Mouse (Mus musculus) stomach, embryonic 15.5 days (tissue): Measurements from ENCODE around the gene Rufy4. TPM values are rescaled to one million over a fixed set of nuclear protein-coding genes. Genes with fewer than 3 reads are reported as not detected.

Experiments used
- ATAC-seq: fragments of 200-750 bp; cut with Nextera tagmentation; 2 replicates; pipeline ENCODE4 v1.8.0; 2017; ENCODE audit warnings: low read depth, moderate number of reproducible peaks, moderate TSS enrichment; ENCODE audit not compliant: insufficient read depth, low FRiP score
- H3K27ac ChIP-seq: fragments of 300-500 bp; sonication (generic); 2 replicates; pipeline ENCODE4 v1.5.1; 2015; ENCODE audit warnings: mild to moderate bottlenecking, inconsistent platforms
- H3K27me3 ChIP-seq: fragments of 300-500 bp; sonication (generic); replicated peaks from 2 replicates; pipeline ENCODE4 v1.6.1; 2015; ENCODE audit warnings: inconsistent platforms
- H3K36me3 ChIP-seq: fragments of 300-500 bp; sonication (generic); 2 replicates; pipeline ENCODE4 v1.6.1; 2015; ENCODE audit warnings: inconsistent platforms
- H3K4me1 ChIP-seq: fragments of 300-500 bp; sonication (generic); 2 replicates; pipeline ENCODE4 v1.6.1; 2015; ENCODE audit warnings: inconsistent platforms
- H3K4me2 ChIP-seq: fragments of 300-500 bp; sonication (generic); 2 replicates; pipeline ENCODE4 v1.6.1; 2015; ENCODE audit warnings: mild to moderate bottlenecking, inconsistent platforms
- H3K4me3 ChIP-seq: fragments of 300-500 bp; sonication (generic); replicated peaks from 2 replicates; pipeline ENCODE4 v1.5.1; 2015; ENCODE audit warnings: inconsistent platforms
- H3K9ac ChIP-seq: fragments of 300-500 bp; sonication (generic); 2 replicates; pipeline ENCODE4 v1.6.1; 2015; ENCODE audit warnings: inconsistent platforms
- H3K9me3 ChIP-seq: fragments of 300-500 bp; sonication (generic); 2 replicates; pipeline ENCODE4 v1.6.1; 2016; ENCODE audit warnings: inconsistent platforms
- WGBS: fragments of 180-500 bp; shearing (Covaris S2); methylation state at CpG from one replicate; pipeline ENCODE4 v1.1.7; 2015; 5-methylcytosine and 5-hydroxymethylcytosine counted together
- polyA plus RNA-seq: library from polyadenylated mRNA; unstranded; fragments of >200 nt; fragmentation: Nextera tagmentation; extraction: Ambion mirVana; gene quantifications from 2 replicates; pipeline ENCODE4 v1.2.1, GENCODE M21; 2015

The Rufy4 gene
- polyA plus RNA-seq = 0.23 and 0.43 TPM in 2 replicates

GRCm38 (mm10) chr1:74124991-74125552 is at the start of gene Rufy4:
Rufy4 (plus strand) TSS chr1:74125541.
- 0% methylated on average over 12 of the region's 12 CpGs for WGBS
- H3K4me3 ChIP-seq = peak within 1 kb of the TSS; percentile 55
- H3K27ac ChIP-seq = no peak within 1 kb of the TSS
- peak within 1 kb of the TSS; percentile 44; the same call in 1 of the 2 replicates for H3K9ac ChIP-seq
- no peaks in the 10 kb centered on the region for H3K36me3 ChIP-seq
- H3K4me1 ChIP-seq = peaks cover 15% of the 10 kb centered on the region
- peak within 1 kb of the TSS; percentile 99 for H3K4me2 ChIP-seq
- H3K27me3 ChIP-seq = 0 out of 2 replicates have a peak, but pooled peaks cover 6% of the 10 kb centered on the region
- no peaks in the 10 kb centered on the region for H3K9me3 ChIP-seq
- ATAC-seq = no peak; the same call in 1 of the 2 replicates

DNA sequence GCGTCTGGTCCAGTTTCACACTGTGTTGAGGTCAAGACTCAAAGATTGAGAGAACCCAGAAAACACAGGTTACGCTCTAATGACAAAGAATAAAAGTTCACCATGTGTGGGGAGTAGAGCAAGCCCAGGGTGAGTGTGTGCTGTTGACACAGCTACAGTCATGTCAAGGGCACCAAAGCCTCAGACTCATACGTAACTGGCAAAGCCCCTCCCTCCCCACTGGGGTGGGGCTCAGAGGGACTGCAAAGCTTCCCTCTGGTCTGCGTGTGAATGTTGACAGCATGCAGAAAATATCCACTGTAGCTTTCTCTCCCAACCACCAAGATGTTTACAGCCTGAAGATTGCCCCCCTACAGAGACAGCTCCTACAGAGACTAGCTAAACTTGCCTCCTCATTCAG is 49.1 kb upstream of the Rufy4 start:
- no peak overlapping the region for H3K9ac ChIP-seq
- peak; percentile 56; the same call in 1 of the 2 replicates for ATAC-seq
- 63% methylated on average over 4 of the region's 4 CpGs for WGBS
- peaks cover 6% of the 10 kb centered on the region; the same call in 1 of the 2 replicates for H3K4me1 ChIP-seq
- H3K27ac ChIP-seq = no peak overlapping the region
- no peak overlapping the region for H3K4me2 ChIP-seq
- no peaks in the 10 kb centered on the region for H3K9me3 ChIP-seq
- no peak overlapping the region for H3K4me3 ChIP-seq
- peaks cover 3% of the 10 kb centered on the region; the same call in 1 of the 2 replicates for H3K36me3 ChIP-seq
- no peaks in the 10 kb centered on the region for H3K27me3 ChIP-seq

- Histone ChIP-seq H3K4me1 (peaks cover 17% of the 10 kb centered on the region), H3K27ac (no peak overlapping the region), H3K4me2 (no peak overlapping the region), H3K9ac (no peak overlapping the region), H3K27me3 (no peaks in the 10 kb centered on the region), H3K4me3 (no peak overlapping the region), H3K36me3 (peaks cover 3% of the 10 kb centered on the region; the same call in 1 of the 2 replicates), H3K9me3 (no peaks in the 10 kb centered on the region)
- no peak for ATAC-seq
- 0% methylated on average over 2 of the region's 2 CpGs for WGBS
Measured at GRCm38 (mm10) chr1:74077353-74077752, 48.0 kb upstream of the Rufy4 start.

GRCm38 (mm10) chr1:74081573-74081989 is 43.8 kb upstream of the Rufy4 start:
- Histone ChIP-seq H3K27me3 (no peaks in the 10 kb centered on the region), H3K27ac (no peak overlapping the region; the same call in 1 of the 2 replicates), H3K36me3 (peaks cover 3% of the 10 kb centered on the region; the same call in 1 of the 2 replicates), H3K4me1 (peaks cover 36% of the 10 kb centered on the region), H3K4me3 (no peak overlapping the region), H3K9ac (no peak overlapping the region), H3K9me3 (no peaks in the 10 kb centered on the region), H3K4me2 (no peak overlapping the region)
- 22% methylated on average over 2 of the region's 2 CpGs for WGBS
- ATAC-seq = 0 out of 2 replicates have a peak, but pooled peaks have one; percentile 16

- Histone ChIP-seq H3K36me3 (no peaks in the 10 kb centered on the region; the same call in 1 of the 2 replicates), H3K9me3 (no peaks in the 10 kb centered on the region), H3K27me3 (no peaks in the 10 kb centered on the region), H3K4me3 (no peak overlapping the region), H3K4me2 (no peak overlapping the region), H3K27ac (peak overlapping the region; percentile 40; the same call in 1 of the 2 replicates), H3K4me1 (peaks cover 36% of the 10 kb centered on the region), H3K9ac (no peak overlapping the region)
- ATAC-seq = peak; percentile 44
- 18% methylated on average over 6 of the region's 6 CpGs for WGBS
Measured at GRCm38 (mm10) chr1:74082841-74083463, 42.4 kb upstream of the Rufy4 start.

DNA sequence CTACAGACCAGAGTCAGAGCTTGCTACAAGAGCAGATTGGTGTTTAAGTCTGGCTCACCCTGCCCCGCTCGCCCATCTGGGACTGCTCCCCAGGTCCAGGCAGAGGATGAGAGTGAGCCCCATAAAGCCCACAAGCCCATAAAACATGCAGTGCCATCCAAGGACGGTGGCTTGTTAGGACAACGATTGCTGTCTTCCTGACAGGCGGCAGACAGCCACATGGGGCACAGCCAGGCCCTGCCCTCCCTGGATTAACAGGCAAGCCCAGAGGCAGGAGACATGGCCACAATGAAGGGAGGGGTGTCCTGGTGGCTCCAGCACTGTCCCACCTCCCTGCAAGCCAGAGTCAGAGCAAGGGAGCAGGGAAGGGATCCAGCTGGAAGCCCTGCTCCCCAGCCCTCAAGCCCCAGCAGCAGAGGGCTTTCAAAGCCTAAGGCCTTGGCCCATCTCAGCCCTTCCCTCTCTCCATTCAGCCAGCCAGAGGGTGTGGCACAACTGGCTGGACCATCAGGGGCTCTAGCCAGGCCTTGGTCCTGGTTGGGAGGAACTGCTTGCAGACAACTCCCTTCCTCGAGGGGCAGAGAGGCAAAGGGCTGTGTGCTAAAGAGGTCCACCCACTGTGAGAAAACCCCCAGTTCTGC is 41.2 kb upstream of the Rufy4 start:
- peak overlapping the region; percentile 67 for H3K27ac ChIP-seq
- H3K4me3 ChIP-seq = no peak overlapping the region
- no peak overlapping the region for H3K4me2 ChIP-seq
- H3K9me3 ChIP-seq = no peaks in the 10 kb centered on the region
- H3K9ac ChIP-seq = no peak overlapping the region
- peaks cover 36% of the 10 kb centered on the region for H3K4me1 ChIP-seq
- no peaks in the 10 kb centered on the region; the same call in 1 of the 2 replicates for H3K36me3 ChIP-seq
- WGBS = 57% methylated on average over 6 of the region's 6 CpGs
- no peaks in the 10 kb centered on the region for H3K27me3 ChIP-seq
- ATAC-seq = no peak

DNA sequence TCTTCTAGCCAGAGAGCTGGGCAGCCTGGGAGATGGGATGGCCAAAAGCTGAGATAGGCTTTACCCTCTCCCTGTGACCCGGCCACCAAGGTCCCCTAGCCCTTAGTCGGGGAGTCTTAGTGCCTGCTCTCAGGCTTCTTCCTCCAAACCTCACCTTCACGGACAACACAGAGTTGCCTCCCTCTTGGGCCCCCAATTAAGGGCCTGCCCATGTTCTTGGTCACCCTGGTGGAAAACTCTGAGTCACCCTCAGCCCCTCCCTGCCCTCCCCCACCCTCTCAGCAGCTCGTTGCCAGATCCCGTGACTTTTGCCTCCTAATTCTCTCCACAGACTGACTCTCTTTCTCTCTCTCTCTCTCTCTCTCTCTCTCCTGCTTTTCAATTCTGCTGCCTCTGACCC is 40.6 kb upstream of the Rufy4 start:
- no peaks in the 10 kb centered on the region for H3K27me3 ChIP-seq
- H3K4me3 ChIP-seq = no peak overlapping the region
- peak overlapping the region; percentile 67 for H3K27ac ChIP-seq
- peaks cover 36% of the 10 kb centered on the region for H3K4me1 ChIP-seq
- WGBS = 36% methylated on average over 5 of the region's 5 CpGs
- H3K9me3 ChIP-seq = no peaks in the 10 kb centered on the region
- no peaks in the 10 kb centered on the region for H3K36me3 ChIP-seq
- ATAC-seq = no peak
- no peak overlapping the region for H3K9ac ChIP-seq
- H3K4me2 ChIP-seq = no peak overlapping the region

DNA sequence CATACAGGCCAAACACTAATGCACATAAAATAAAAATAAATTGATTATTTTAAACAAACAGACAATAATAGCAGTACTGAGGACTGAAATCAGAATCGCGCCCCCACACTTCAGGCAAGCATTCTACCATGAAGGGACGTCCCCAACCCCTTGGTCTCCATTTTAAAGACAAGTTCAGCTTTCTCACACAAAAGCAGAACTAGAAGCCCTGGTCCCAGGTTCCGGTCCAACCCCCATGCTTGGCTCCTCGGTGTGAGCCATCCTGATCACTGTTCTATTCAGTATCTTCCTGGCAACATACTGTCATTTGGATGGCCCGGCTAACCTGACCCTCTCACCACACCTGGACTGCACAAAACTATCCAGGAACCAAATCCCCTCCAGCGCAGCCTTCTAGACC is 39.8 kb upstream of the Rufy4 start:
- ATAC-seq = no peak
- 84% methylated on average over 7 of the region's 7 CpGs for WGBS
- Histone ChIP-seq H3K36me3 (no peaks in the 10 kb centered on the region), H3K27me3 (no peaks in the 10 kb centered on the region), H3K9me3 (no peaks in the 10 kb centered on the region), H3K4me3 (no peak overlapping the region), H3K27ac (no peak overlapping the region), H3K9ac (no peak overlapping the region), H3K4me1 (peaks cover 38% of the 10 kb centered on the region), H3K4me2 (no peak overlapping the region)

- 65% methylated on average over 1 of the region's 1 CpGs for WGBS
- no peaks in the 10 kb centered on the region for H3K36me3 ChIP-seq
- H3K27me3 ChIP-seq = no peaks in the 10 kb centered on the region
- peaks cover 35% of the 10 kb centered on the region for H3K4me1 ChIP-seq
- H3K27ac ChIP-seq = no peak overlapping the region
- ATAC-seq = no peak
- H3K4me3 ChIP-seq = no peak overlapping the region
- H3K9ac ChIP-seq = no peak overlapping the region
- no peak overlapping the region for H3K4me2 ChIP-seq
- no peaks in the 10 kb centered on the region for H3K9me3 ChIP-seq
Measured at GRCm38 (mm10) chr1:74088569-74088968, 36.8 kb upstream of the Rufy4 start.

DNA sequence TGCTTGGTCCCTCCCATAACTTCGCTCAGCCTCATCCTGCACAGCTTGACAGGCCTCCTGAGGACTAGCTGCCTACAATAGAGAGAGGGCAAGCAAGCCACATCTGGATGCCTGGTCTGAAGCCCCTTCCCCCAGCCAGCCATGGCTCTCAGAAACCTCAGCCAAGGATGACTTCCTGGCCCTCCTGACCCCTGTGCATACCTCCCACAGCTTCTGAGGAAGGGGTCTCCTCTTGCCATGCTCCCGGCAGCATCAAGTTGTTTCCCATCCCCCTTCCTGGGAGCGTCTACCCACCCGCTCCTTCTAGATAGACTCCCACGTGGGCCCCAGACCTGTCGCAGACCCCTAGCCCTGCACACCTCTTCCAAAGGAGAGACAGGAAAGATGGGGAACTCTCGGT is 35.0 kb upstream of the Rufy4 start:
- Histone ChIP-seq H3K4me1 (peaks cover 28% of the 10 kb centered on the region), H3K9ac (no peak overlapping the region), H3K36me3 (no peaks in the 10 kb centered on the region), H3K9me3 (no peaks in the 10 kb centered on the region), H3K4me2 (peak overlapping the region; percentile 48), H3K27ac (no peak overlapping the region), H3K4me3 (peak overlapping the region; percentile 30), H3K27me3 (no peaks in the 10 kb centered on the region; the same call in 1 of the 2 replicates)
- no peak for ATAC-seq
- WGBS = 51% methylated on average over 7 of the region's 7 CpGs

- H3K4me1 ChIP-seq = peaks cover 26% of the 10 kb centered on the region
- no peak overlapping the region for H3K9ac ChIP-seq
- peak overlapping the region; percentile 30 for H3K4me3 ChIP-seq
- H3K27ac ChIP-seq = peak overlapping the region; percentile 73
- H3K9me3 ChIP-seq = no peaks in the 10 kb centered on the region
- peaks cover 7% of the 10 kb centered on the region; the same call in 1 of the 2 replicates for H3K27me3 ChIP-seq
- ATAC-seq = peak; percentile 37; the same call in 1 of the 2 replicates
- peak overlapping the region; percentile 48 for H3K4me2 ChIP-seq
- WGBS = 36% methylated on average over 7 of the region's 7 CpGs
- no peaks in the 10 kb centered on the region for H3K36me3 ChIP-seq
Measured at GRCm38 (mm10) chr1:74091138-74091537, 34.2 kb upstream of the Rufy4 start.
